Comparison of ENCODE assay signal across 16 mouse cellular contexts in genomic region chr3:18905769-18906168, GRCm38 (mm10).
DNase-seq lines count a peak whose midpoint lies in the region; ATAC-seq and TF ChIP-seq lines count a peak whose summit lies in the region.
"Had no signal": no experiment of that assay in that cellular context is flagged by ENCODE, and none has a peak within 500 bp of the region (broad histone marks: within the 10 kb centered on the region; RNA-seq: fewer than 3 reads in every experiment).

No protein-coding gene starts in this region.

- no peaks in the 10 kb centered on the region for H3K9me3 ChIP-seq in forebrain, embryonic 16.5 days (ENCODE audit: control insufficient read depth, low read length)
- H3K9me3 ChIP-seq in forebrain, embryonic 14.5 days (replicated peaks; ENCODE audit: control insufficient read depth, low read length) = no peaks in the 10 kb centered on the region
- H3K9me3 ChIP-seq: embryonic facial prominence, embryonic 15.5 days; heart, embryonic 13.5 days; neural tube, embryonic 12.5 days had no signal

- no peak overlapping the region for H3K9ac ChIP-seq in forebrain, embryonic 16.5 days (replicated peaks; ENCODE audit: low read depth, low read length)
- no peak overlapping the region for H3K9ac ChIP-seq in forebrain, embryonic 14.5 days (ENCODE audit: low read length)
- H3K9ac ChIP-seq: embryonic facial prominence, embryonic 15.5 days; heart, embryonic 13.5 days; neural tube, embryonic 12.5 days had no signal

- WGBS in forebrain, embryonic 16.5 days = 29% methylated on average over 3 of the region's 3 CpGs
- 55% methylated on average over 3 of the region's 3 CpGs for WGBS in forebrain, embryonic 14.5 days

- no peak overlapping the region for H3K4me3 ChIP-seq in forebrain, embryonic 16.5 days (replicated peaks; ENCODE audit: low read length)
- H3K4me3 ChIP-seq in forebrain, embryonic 14.5 days (ENCODE audit: low read depth, low read length) = no peak overlapping the region
- no peak overlapping the region for H3K4me3 ChIP-seq in gastrocnemius, adult 2 months
- H3K4me3 ChIP-seq: embryonic facial prominence, embryonic 15.5 days; heart, embryonic 13.5 days; neural tube, embryonic 12.5 days had no signal

- intact Hi-C loops in left cerebral cortex, postnatal 36 days (cut with DNase I) = loop anchor here (10.0 kb wide), 1 partner anchor 261 kb away; no protein-coding TSS in a partner anchor
- intact Hi-C loops in gastrocnemius, adult 2 months (cut with DNase I) = no loop called here

- no peak overlapping the region for H3K4me2 ChIP-seq in forebrain, embryonic 16.5 days (ENCODE audit: low read length)
- no peak overlapping the region for H3K4me2 ChIP-seq in forebrain, embryonic 14.5 days (ENCODE audit: low read length)
- H3K4me2 ChIP-seq: embryonic facial prominence, embryonic 15.5 days; heart, embryonic 13.5 days; neural tube, embryonic 12.5 days had no signal

- no peaks in the 10 kb centered on the region for H3K27me3 ChIP-seq in forebrain, embryonic 16.5 days (replicated peaks; ENCODE audit: control insufficient read depth, insufficient read depth, low read length)
- H3K27me3 ChIP-seq in forebrain, embryonic 14.5 days (replicated peaks; ENCODE audit: control insufficient read depth, insufficient read depth, low read length) = no peaks in the 10 kb centered on the region
- H3K27me3 ChIP-seq: embryonic facial prominence, embryonic 15.5 days; heart, embryonic 13.5 days; neural tube, embryonic 12.5 days had no signal

- no peak for DNase-seq in forebrain, embryonic 14.5 days (ENCODE audit: low spot score)
- DNase-seq in left cerebral cortex, postnatal 36 days (ENCODE audit: low spot score in 2 of 2) = peak; percentile 8 to 26
- DNase-seq in left cerebral cortex, adult 11 months (ENCODE audit: low spot score) = no peak
- DNase-seq in cerebellum, adult 8-10 months = peak; percentile 2
- peak; percentile 23 to 28 for DNase-seq in layer of hippocampus, postnatal 36 days
- no peak for DNase-seq in gastrocnemius, adult 2 months
- DNase-seq in spleen, postnatal 4 days (ENCODE audit: low spot score in 2 of 2) = no peak
- DNase-seq: B cell, adult 2 months; gastrocnemius, postnatal 10 days; kidney, adult 9 months; retina, postnatal 1 day had no signal

- H3K36me3 ChIP-seq in forebrain, embryonic 16.5 days (ENCODE audit: control insufficient read depth, insufficient read depth) = no peaks in the 10 kb centered on the region
- no peaks in the 10 kb centered on the region for H3K36me3 ChIP-seq in forebrain, embryonic 14.5 days (ENCODE audit: control insufficient read depth, insufficient read depth, low read length)
- H3K36me3 ChIP-seq: embryonic facial prominence, embryonic 15.5 days; heart, embryonic 13.5 days; neural tube, embryonic 12.5 days had no signal

- H3K4me1 ChIP-seq in forebrain, embryonic 16.5 days (replicated peaks; ENCODE audit: control insufficient read depth, insufficient read depth, low read length) = peaks cover 6% of the 10 kb centered on the region; the same call in 1 of the 2 replicates
- H3K4me1 ChIP-seq in forebrain, embryonic 14.5 days (ENCODE audit: control insufficient read depth, insufficient read depth, low read length) = no peaks in the 10 kb centered on the region
- H3K4me1 ChIP-seq: embryonic facial prominence, embryonic 15.5 days; heart, embryonic 13.5 days; neural tube, embryonic 12.5 days had no signal

- peak; percentile 77 for ATAC-seq in forebrain, embryonic 16.5 days
- ATAC-seq in forebrain, embryonic 14.5 days = no peak
- ATAC-seq: lung, postnatal 0 days had no signal

- peak overlapping the region; percentile 72 for H3K27ac ChIP-seq in forebrain, embryonic 16.5 days (ENCODE audit: low read length)
- no peak overlapping the region for H3K27ac ChIP-seq in forebrain, embryonic 14.5 days (ENCODE audit: low read depth, low read length)
- no peak overlapping the region for H3K27ac ChIP-seq in gastrocnemius, adult 2 months
- H3K27ac ChIP-seq: embryonic facial prominence, embryonic 15.5 days; heart, embryonic 13.5 days; neural tube, embryonic 12.5 days had no signal

- no peak for TF ChIP-seq CTCF in gastrocnemius, adult 2 months (IDR thresholded peaks at IDR 0.05)

Comparison
In these comparisons a context has a peak if more than half of its experiments do, and no peak if none do; other contexts are left out.
1. DNase-seq: peak in left cerebral cortex, postnatal 36 days (2 of 2), cerebellum, adult 8-10 months (single experiment) and layer of hippocampus, postnatal 36 days (2 of 2); none in forebrain, embryonic 14.5 days (single experiment), left cerebral cortex, adult 11 months (single experiment), gastrocnemius, adult 2 months (single experiment) and spleen, postnatal 4 days (0 of 2).